Mouse (Mus musculus) stomach, postnatal 0 days (tissue): ENCODE measurements at regions not wholly inside any gene's neighbourhood (a gene's known extent, or its start where the extent isn't known, plus 50 kb on each side); places are given as distances from the start of the nearest gene placed in this dataset.
A peak's percentile ranks its signal among the peaks of the same experiment; 100 is the strongest.

Experiments used
- ATAC-seq: fragments of 200-750 bp; cut with Nextera tagmentation; 2 replicates; pipeline ENCODE4 v1.8.0; 2017; ENCODE audit not compliant: low FRiP score, low TSS enrichment
- DNase-seq: peaks from one replicate; pipeline ENCODE4 v3.0.0-alpha.2; 2016; ENCODE audit warnings: low spot score
- H3K27ac ChIP-seq: fragments of 300-500 bp; sonication (generic); replicated peaks from 2 replicates; pipeline ENCODE4 v1.5.1; 2014; ENCODE audit warnings: mild to moderate bottlenecking, control low read depth
- H3K27me3 ChIP-seq: fragments of 300-500 bp; sonication (generic); 2 replicates; pipeline ENCODE4 v1.6.1; 2014; ENCODE audit warnings: low read length; ENCODE audit not compliant: control insufficient read depth, insufficient read depth
- H3K36me3 ChIP-seq: fragments of 300-500 bp; sonication (generic); 2 replicates; pipeline ENCODE4 v1.6.1; 2014; ENCODE audit warnings: low read length, mixed read lengths; ENCODE audit not compliant: control insufficient read depth, insufficient read depth
- H3K4me1 ChIP-seq: fragments of 300-500 bp; sonication (generic); replicated peaks from 2 replicates; pipeline ENCODE4 v1.6.1; 2014; ENCODE audit warnings: antibody characterized with exemption; ENCODE audit not compliant: control insufficient read depth, insufficient read depth
- H3K4me2 ChIP-seq: fragments of 300-500 bp; sonication (generic); replicated peaks from 2 replicates; pipeline ENCODE4 v1.6.1; 2014; ENCODE audit warnings: low read depth, mild to moderate bottlenecking, control low read depth, moderate library complexity
- H3K4me3 ChIP-seq: fragments of 300-500 bp; sonication (generic); 2 replicates; pipeline ENCODE4 v1.5.1; 2014; ENCODE audit warnings: low read depth, low read length, control low read depth
- H3K9ac ChIP-seq: fragments of 300-500 bp; sonication (generic); 2 replicates; pipeline ENCODE4 v1.6.1; 2014; ENCODE audit warnings: mild to moderate bottlenecking, low read length, control low read depth, mixed read lengths
- H3K9me3 ChIP-seq: fragments of 300-500 bp; sonication (generic); 2 replicates; pipeline ENCODE4 v1.6.1; 2016; ENCODE audit warnings: low read length; ENCODE audit not compliant: control insufficient read depth
- CTCF ChIP-seq: IDR thresholded peaks from 2 replicates; pipeline ENCODE4 v1.5.1; 2016; ENCODE audit warnings: antibody characterized with exemption, low read depth, mild to moderate bottlenecking, moderate library complexity
- EP300 ChIP-seq: optimal IDR thresholded peaks from 2 replicates; pipeline ENCODE3; 2016; ENCODE audit warnings: antibody characterized with exemption
- WGBS: fragments of 180-500 bp; shearing (Covaris S2); extraction: QIAGEN DNeasy Blood & Tissue Kit; methylation state at CpG from one replicate; pipeline ENCODE4 v1.1.7; 2014; 5-methylcytosine and 5-hydroxymethylcytosine counted together

DNA sequence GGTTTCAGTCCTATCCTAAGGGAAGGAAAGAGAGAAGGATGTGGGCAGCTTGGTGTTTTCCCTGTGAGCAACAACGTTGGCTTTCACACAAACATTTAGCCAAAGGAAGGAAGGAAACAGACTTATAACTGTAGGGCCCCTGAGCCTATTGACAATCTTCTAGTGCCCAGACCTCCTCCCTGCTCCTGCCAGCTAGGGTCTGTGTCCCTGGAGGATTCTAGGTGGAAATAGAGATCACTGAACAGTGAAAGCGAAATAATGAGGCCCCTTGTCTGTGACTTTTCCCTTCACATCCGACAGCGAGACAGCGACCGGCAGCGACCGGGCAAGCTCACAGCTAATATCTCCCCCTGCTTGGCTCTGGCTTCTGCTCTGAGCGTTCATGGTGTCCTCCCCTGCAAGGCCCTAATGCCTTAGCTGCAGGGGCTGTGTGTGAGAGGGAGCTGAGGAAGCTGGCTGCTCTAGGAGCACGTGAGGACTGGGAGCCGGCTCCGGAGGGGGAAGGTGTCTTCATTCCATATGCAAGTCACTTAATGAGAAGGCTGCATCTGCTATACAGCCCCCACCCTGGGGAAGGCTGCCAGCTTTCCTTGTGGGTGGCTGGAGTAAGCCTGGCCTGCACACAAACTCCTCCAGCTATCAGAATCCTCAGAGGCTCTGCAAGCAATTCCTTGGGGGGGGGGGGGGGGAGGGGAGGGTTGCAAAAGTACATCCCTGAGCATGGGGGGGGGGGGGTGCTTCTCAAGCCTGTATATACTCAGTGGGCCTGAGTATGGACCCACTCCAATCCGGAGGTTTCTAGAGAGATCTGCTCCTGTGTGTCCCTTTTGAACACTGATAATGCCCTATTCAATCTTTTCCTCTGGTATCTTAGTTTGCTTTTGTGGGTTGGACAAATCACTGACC, 61.7 kb upstream of the Opcml start:
- Histone ChIP-seq H3K9ac (no peak overlapping the region), H3K9me3 (no peaks in the 10 kb centered on the region), H3K36me3 (no peaks in the 10 kb centered on the region), H3K4me1 (no peaks in the 10 kb centered on the region), H3K4me3 (no peak overlapping the region), H3K27me3 (no peaks in the 10 kb centered on the region), H3K4me2 (peak overlapping the region; percentile 17; the same call in 1 of the 2 replicates), H3K27ac (no peak overlapping the region)
- ATAC-seq = no peak
- TF ChIP-seq CTCF = no peak
- WGBS = 22% methylated on average over 13 of the region's 13 CpGs
- no peak for DNase-seq

DNA sequence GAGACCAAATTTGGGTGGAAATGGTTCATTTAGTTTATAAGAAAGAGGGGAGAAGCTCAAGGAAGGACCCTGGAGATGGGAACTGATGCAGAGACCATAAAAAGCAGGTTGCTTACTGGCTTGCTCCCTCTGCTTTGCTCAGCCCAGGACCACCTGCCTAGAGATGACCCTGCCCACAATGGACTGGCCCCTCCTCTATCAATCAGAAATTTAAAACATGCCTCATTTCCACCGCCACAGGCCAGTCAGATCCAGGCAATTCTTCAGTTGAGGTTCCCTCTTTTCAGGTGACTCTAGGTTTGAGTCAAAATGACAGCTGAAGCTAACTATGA, 61.1 kb upstream of the Opcml start:
- Histone ChIP-seq H3K27me3 (no peaks in the 10 kb centered on the region), H3K9me3 (no peaks in the 10 kb centered on the region), H3K4me3 (no peak overlapping the region), H3K27ac (no peak overlapping the region), H3K4me1 (no peaks in the 10 kb centered on the region), H3K9ac (no peak overlapping the region), H3K36me3 (no peaks in the 10 kb centered on the region), H3K4me2 (no peak overlapping the region)
- 73% methylated on average over 1 of the region's 1 CpGs for WGBS
- ATAC-seq = no peak
- DNase-seq = no peak
- TF ChIP-seq EP300 (no peak), CTCF (no peak)

GRCm38 (mm10) chr9:27739287-27739686, 51.3 kb upstream of the Opcml start:
- Histone ChIP-seq H3K27me3 (no peaks in the 10 kb centered on the region), H3K27ac (no peak overlapping the region), H3K36me3 (no peaks in the 10 kb centered on the region), H3K9me3 (no peaks in the 10 kb centered on the region), H3K4me2 (no peak overlapping the region), H3K4me1 (no peaks in the 10 kb centered on the region), H3K4me3 (no peak overlapping the region), H3K9ac (no peak overlapping the region)
- 30% methylated on average over 3 of the region's 3 CpGs for WGBS
- ATAC-seq (no peak), DNase-seq (peak; percentile 43)
- TF ChIP-seq CTCF (peak; percentile 69), EP300 (no peak)
